Mouse (Mus musculus) gastrocnemius, adult 8-10 months (tissue): Measurements from ENCODE around the gene Ppp1r15a. TPM values are rescaled to one million over a fixed set of nuclear protein-coding genes. Genes with fewer than 3 reads are reported as not detected.
"Not testable (repeated sequence)": the region's sequence is repeated elsewhere in the genome, so short reads cannot be mapped to it uniquely, and the experiment has no call there.

Experiments
- DNase-seq, 2 experiments: peaks; one replicate each; pipeline ENCODE4 v3.0.0; 2022; ENCODE audit warnings: low spot score in 2 of 2
- total RNA-seq, 4 experiments: library from RNA; stranded (reverse); gene quantifications; 2 replicates each; pipeline ENCODE4 v1.2.4; 2022

Ppp1r15a gene
- total RNA-seq, 4 experiments from 2014 or later = 19.6 to 34.3 (median 29.4) TPM

- no peak for DNase-seq
These were observed 25.4 kb upstream of the Ppp1r15a start for GRCm38 (mm10) chr7:45551512-45551883.

GRCm38 (mm10) chr7:45550821-45551511 is 24.9 kb upstream of the Ppp1r15a start:
- no peak for DNase-seq

- no peak for DNase-seq
These were observed 23.8 kb upstream of the Ppp1r15a start for GRCm38 (mm10) chr7:45549641-45550436.

GRCm38 (mm10) chr7:45544525-45544924 is 18.5 kb upstream of the Ppp1r15a start:
- DNase-seq = no peak

- DNase-seq = no peak
These were observed 14.1 kb upstream of the Ppp1r15a start for GRCm38 (mm10) chr7:45540213-45540612.

- DNase-seq = no peak
These were observed 13.0 kb upstream of the Ppp1r15a start for GRCm38 (mm10) chr7:45539095-45539494.

- DNase-seq = no peak
These were observed 12.3 kb upstream of the Ppp1r15a start for GRCm38 (mm10) chr7:45538163-45539041.

GRCm38 (mm10) chr7:45537602-45538001 is 11.5 kb upstream of the Ppp1r15a start:
- DNase-seq = no peak

- no peak for DNase-seq
These were observed 9.6 kb upstream of the Ppp1r15a start for GRCm38 (mm10) chr7:45535676-45536075.

GRCm38 (mm10) chr7:45530643-45531042 is 4.6 kb upstream of the Ppp1r15a start:
- no peak for DNase-seq

- DNase-seq = no peak
These were observed 3.4 kb upstream of the Ppp1r15a start for GRCm38 (mm10) chr7:45529461-45529860.

- DNase-seq = not testable (repeated sequence)
These were observed 1.1 kb upstream of the Ppp1r15a start for GRCm38 (mm10) chr7:45527169-45527568.

GRCm38 (mm10) chr7:45526474-45527120 is 529 bp upstream of the Ppp1r15a start:
- DNase-seq = no peak

- peak in 1 of 2 experiments; percentile 27 for DNase-seq
These were observed 1.0 kb downstream of the Ppp1r15a start for GRCm38 (mm10) chr7:45524841-45525621.

GRCm38 (mm10) chr7:45523678-45524170 is 2.3 kb downstream of the Ppp1r15a start:
- DNase-seq = no peak

GRCm38 (mm10) chr7:45522957-45523676 is 3.0 kb downstream of the Ppp1r15a start:
- DNase-seq = no peak

- DNase-seq = no peak
These were observed 3.8 kb downstream of the Ppp1r15a start for GRCm38 (mm10) chr7:45522194-45522752.

- DNase-seq = peak; percentile 78 to 83
These were observed 4.3 kb downstream of the Ppp1r15a start for GRCm38 (mm10) chr7:45521728-45522184.

- no peak for DNase-seq
These were observed 5.5 kb downstream of the Ppp1r15a start for GRCm38 (mm10) chr7:45520605-45521004.
